Mouse (Mus musculus) neural tube, embryonic 14.5 days (tissue): Measurements from ENCODE around the gene Arhgap31. TPM values are rescaled to one million over a fixed set of nuclear protein-coding genes. Genes with fewer than 3 reads are reported as not detected.

Experiments used
- ATAC-seq: fragments of 200-750 bp; cut with Nextera tagmentation; 2 replicates; pipeline ENCODE4 v1.8.0; 2017; ENCODE audit warnings: low read depth, mild to moderate bottlenecking, moderate TSS enrichment, moderate library complexity
- H3K27ac ChIP-seq: fragments of 300-500 bp; sonication (generic); 2 replicates; pipeline ENCODE4 v1.5.1; 2014; ENCODE audit warnings: low read depth, mild to moderate bottlenecking, control low read depth, low read length, moderate library complexity, mixed read lengths
- H3K27me3 ChIP-seq: fragments of 300-500 bp; sonication (generic); 2 replicates; pipeline ENCODE4 v1.6.1; 2014; ENCODE audit warnings: low read length; ENCODE audit not compliant: control insufficient read depth, insufficient read depth
- H3K36me3 ChIP-seq: fragments of 300-500 bp; sonication (generic); 2 replicates; pipeline ENCODE4 v1.6.1; 2014; ENCODE audit warnings: low read length, mixed read lengths; ENCODE audit not compliant: control insufficient read depth, insufficient read depth
- H3K4me1 ChIP-seq: fragments of 300-500 bp; sonication (generic); 2 replicates; pipeline ENCODE4 v1.6.1; 2014; ENCODE audit warnings: low read length; ENCODE audit not compliant: control insufficient read depth, insufficient read depth
- H3K4me2 ChIP-seq: fragments of 300-500 bp; sonication (generic); 2 replicates; pipeline ENCODE4 v1.6.1; 2014; ENCODE audit warnings: mild to moderate bottlenecking, low read depth, low read length, control low read depth
- H3K4me3 ChIP-seq: fragments of 300-500 bp; sonication (generic); 2 replicates; pipeline ENCODE4 v1.5.1; 2014; ENCODE audit warnings: low read depth, low read length, control low read depth, mixed read lengths
- H3K9ac ChIP-seq: fragments of 300-500 bp; sonication (generic); replicated peaks from 2 replicates; pipeline ENCODE4 v1.6.1; 2014; ENCODE audit warnings: low read depth, mild to moderate bottlenecking, control low read depth, low read length, mixed read lengths
- H3K9me3 ChIP-seq: fragments of 300-500 bp; sonication (generic); 2 replicates; pipeline ENCODE4 v1.6.1; 2016; ENCODE audit warnings: low read length; ENCODE audit not compliant: control insufficient read depth
- WGBS: fragments of 180-500 bp; shearing (Covaris S2); extraction: QIAGEN DNeasy Blood & Tissue Kit; methylation state at CpG from one replicate; pipeline ENCODE4 v1.1.7; 2014; 5-methylcytosine and 5-hydroxymethylcytosine counted together
- polyA plus RNA-seq: library from polyadenylated mRNA; unstranded; fragments of >200 nt; fragmentation: Nextera tagmentation; extraction: Ambion mirVana; gene quantifications from 2 replicates; pipeline ENCODE4 v1.2.1, GENCODE M21; 2014

The Arhgap31 gene
- polyA plus RNA-seq, 1 experiment from 2014 or later = 3.8 TPM

DNA sequence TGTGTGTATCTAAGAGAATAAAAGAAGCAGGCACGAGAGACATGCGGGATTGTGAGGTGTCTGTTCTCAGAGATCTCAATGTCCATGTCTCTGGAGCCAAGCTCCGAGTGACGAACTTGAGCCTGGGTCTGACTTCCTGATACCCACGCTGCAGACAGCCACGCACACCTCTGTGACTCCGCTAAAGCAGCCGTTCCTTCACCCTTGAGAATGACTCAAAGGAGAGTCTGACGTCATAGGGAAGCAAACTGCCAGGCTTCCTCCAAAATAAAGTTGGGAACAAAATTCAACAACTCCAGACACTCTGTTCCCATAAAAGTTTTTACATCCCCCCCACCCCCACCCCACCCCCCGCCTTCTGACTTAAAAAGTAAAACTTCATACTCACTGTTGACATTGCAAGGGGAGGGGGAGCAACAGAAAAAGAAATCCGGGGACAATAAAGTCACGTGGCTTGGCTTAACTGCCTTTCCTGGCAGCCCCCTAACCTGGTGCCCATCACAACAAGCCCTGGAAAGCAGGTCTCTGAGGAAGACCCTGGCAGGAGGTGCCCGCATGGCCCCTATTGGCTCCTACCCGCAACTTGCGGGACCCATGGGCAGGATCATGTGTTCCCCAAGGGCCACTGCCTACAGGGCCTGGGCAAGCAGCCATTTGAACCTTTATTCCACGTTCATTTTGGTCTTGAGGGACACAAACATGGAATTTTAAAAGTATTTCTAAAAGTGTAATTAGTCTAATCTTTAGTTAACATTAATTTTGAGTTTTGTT lies 12.5 kb downstream of the Arhgap31 start:
- ATAC-seq = no peak
- H3K4me3 ChIP-seq = no peak overlapping the region
- H3K27ac ChIP-seq = no peak overlapping the region
- no peak overlapping the region for H3K9ac ChIP-seq
- no peak overlapping the region for H3K4me2 ChIP-seq
- WGBS = 77% methylated on average over 16 of the region's 16 CpGs
- no peaks in the 10 kb centered on the region for H3K36me3 ChIP-seq
- H3K27me3 ChIP-seq = no peaks in the 10 kb centered on the region
- H3K9me3 ChIP-seq = no peaks in the 10 kb centered on the region
- H3K4me1 ChIP-seq = no peaks in the 10 kb centered on the region

GRCm38 (mm10) chr16:38697611-38698010 lies 15.5 kb downstream of the Arhgap31 start:
- H3K9ac ChIP-seq = no peak overlapping the region
- H3K4me1 ChIP-seq = no peaks in the 10 kb centered on the region
- H3K36me3 ChIP-seq = no peaks in the 10 kb centered on the region
- no peak overlapping the region for H3K27ac ChIP-seq
- 84% methylated on average over 5 of the region's 5 CpGs for WGBS
- no peak overlapping the region for H3K4me2 ChIP-seq
- no peaks in the 10 kb centered on the region for H3K27me3 ChIP-seq
- H3K4me3 ChIP-seq = no peak overlapping the region
- ATAC-seq = no peak
- no peaks in the 10 kb centered on the region for H3K9me3 ChIP-seq

- H3K9me3 ChIP-seq = no peaks in the 10 kb centered on the region
- H3K4me2 ChIP-seq = no peak overlapping the region
- H3K27me3 ChIP-seq = no peaks in the 10 kb centered on the region
- 80% methylated on average over 5 of the region's 5 CpGs for WGBS
- no peak overlapping the region for H3K27ac ChIP-seq
- no peak for ATAC-seq
- no peak overlapping the region for H3K9ac ChIP-seq
- H3K4me3 ChIP-seq = no peak overlapping the region
- H3K4me1 ChIP-seq = no peaks in the 10 kb centered on the region
- H3K36me3 ChIP-seq = no peaks in the 10 kb centered on the region
Measured at GRCm38 (mm10) chr16:38695557-38695956, 17.5 kb downstream of the Arhgap31 start.

DNA sequence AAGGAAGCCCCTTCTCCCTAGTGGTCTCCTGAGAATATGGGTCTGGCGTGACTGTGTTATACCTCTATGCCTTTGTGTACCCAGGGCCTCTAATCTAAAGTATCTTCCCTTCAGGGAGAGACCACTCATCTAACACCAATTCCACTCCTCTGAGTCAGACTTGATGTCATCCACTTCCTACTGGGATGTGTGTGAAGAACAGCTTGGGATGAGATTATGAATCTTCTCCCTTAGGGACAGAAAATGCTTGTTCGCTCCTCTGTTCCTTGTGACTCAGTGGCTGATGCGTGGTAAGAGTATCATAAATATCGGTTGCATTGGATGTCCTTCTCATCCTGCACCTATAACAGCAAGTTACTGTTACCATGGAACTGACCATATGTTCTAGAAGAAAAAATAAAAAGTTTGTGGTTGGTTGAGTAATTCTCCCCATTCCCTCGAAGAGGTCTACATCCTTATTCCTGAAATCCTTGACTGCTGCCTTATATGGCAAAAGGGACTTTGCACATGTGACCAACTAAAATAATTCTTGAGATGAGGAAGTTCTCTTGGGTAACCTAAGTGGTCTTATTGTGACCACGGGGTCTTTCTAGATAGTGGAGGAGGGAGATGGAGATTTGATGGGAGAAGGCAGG lies 18.1 kb downstream of the Arhgap31 start:
- H3K4me1 ChIP-seq = no peaks in the 10 kb centered on the region
- WGBS = 91% methylated on average over 6 of the region's 6 CpGs
- no peak overlapping the region for H3K27ac ChIP-seq
- no peaks in the 10 kb centered on the region for H3K9me3 ChIP-seq
- H3K9ac ChIP-seq = no peak overlapping the region
- no peaks in the 10 kb centered on the region for H3K27me3 ChIP-seq
- no peak overlapping the region for H3K4me2 ChIP-seq
- H3K4me3 ChIP-seq = no peak overlapping the region
- no peak for ATAC-seq
- no peaks in the 10 kb centered on the region for H3K36me3 ChIP-seq

DNA sequence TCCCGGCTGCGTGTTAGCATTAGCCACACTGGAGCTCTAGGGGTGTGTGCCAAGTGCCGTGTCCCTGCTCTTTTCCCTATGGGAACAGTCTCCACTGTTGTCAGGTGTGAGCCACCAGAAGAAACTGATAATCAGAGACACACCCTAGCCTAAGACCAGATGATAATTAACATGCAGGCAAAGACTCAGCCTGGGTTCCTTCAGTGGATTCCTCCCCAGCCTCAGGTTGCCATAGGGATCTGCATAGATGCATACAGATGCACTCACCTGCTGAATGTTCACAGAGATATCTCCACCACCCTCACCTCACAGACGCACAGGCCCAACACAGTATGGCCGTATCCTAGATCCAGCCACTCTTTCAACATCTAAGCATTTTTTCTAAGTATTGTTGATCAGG lies 22.6 kb downstream of the Arhgap31 start:
- H3K9me3 ChIP-seq = no peaks in the 10 kb centered on the region
- H3K4me3 ChIP-seq = no peak overlapping the region
- H3K36me3 ChIP-seq = no peaks in the 10 kb centered on the region
- H3K9ac ChIP-seq = no peak overlapping the region
- no peak for ATAC-seq
- WGBS = 93% methylated on average over 5 of the region's 5 CpGs
- H3K27ac ChIP-seq = no peak overlapping the region
- no peak overlapping the region for H3K4me2 ChIP-seq
- no peaks in the 10 kb centered on the region for H3K4me1 ChIP-seq
- no peaks in the 10 kb centered on the region for H3K27me3 ChIP-seq

GRCm38 (mm10) chr16:38689786-38690185 lies 23.3 kb downstream of the Arhgap31 start:
- ATAC-seq = no peak
- 87% methylated on average over 10 of the region's 10 CpGs for WGBS
- no peak overlapping the region for H3K4me2 ChIP-seq
- no peaks in the 10 kb centered on the region for H3K36me3 ChIP-seq
- no peak overlapping the region for H3K4me3 ChIP-seq
- no peak overlapping the region for H3K27ac ChIP-seq
- H3K9ac ChIP-seq = no peak overlapping the region
- H3K27me3 ChIP-seq = no peaks in the 10 kb centered on the region
- no peaks in the 10 kb centered on the region for H3K9me3 ChIP-seq
- no peaks in the 10 kb centered on the region for H3K4me1 ChIP-seq

DNA sequence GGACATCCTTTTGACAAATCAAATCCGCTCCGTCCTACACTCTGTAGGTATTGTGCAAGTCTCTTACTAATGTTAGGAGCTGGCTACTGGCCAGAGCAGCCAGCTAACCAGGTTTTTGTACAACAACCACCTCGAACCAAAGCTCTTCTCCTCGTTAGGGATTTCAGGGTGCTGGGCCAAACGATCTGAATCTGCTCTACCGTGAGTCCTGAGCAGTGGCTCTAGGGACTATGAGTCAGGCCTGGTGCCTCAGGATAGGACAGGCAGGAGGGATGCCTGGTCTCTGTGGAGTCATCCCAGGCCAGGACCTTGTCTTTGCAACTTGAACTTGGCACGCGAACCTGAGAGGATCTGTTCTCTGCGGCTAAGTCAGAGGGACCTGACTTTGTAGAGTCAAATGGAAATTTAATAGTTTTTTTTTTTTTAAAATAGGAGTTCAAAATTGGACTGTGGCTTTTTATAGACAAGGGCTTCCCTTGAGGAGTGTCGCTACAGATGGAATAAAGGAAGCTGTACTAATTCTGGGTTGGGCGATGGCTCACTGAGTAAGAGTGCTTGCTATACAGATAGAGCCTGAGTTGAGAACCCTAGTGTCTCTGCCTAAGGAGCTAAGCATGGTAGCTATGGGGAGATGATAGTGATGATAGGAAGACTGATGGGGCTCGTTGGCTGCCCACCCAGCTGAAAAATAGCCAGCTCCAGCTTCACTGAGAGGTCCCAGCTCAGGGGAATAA lies 24.4 kb downstream of the Arhgap31 start:
- Histone ChIP-seq H3K27me3 (no peaks in the 10 kb centered on the region), H3K27ac (no peak overlapping the region), H3K4me1 (no peaks in the 10 kb centered on the region), H3K36me3 (no peaks in the 10 kb centered on the region), H3K9me3 (no peaks in the 10 kb centered on the region), H3K9ac (no peak overlapping the region), H3K4me2 (no peak overlapping the region), H3K4me3 (no peak overlapping the region)
- no peak for ATAC-seq
- WGBS = 87% methylated on average over 12 of the region's 12 CpGs

GRCm38 (mm10) chr16:38687673-38688072 lies 25.4 kb downstream of the Arhgap31 start:
- no peak for ATAC-seq
- no peak overlapping the region for H3K4me3 ChIP-seq
- no peaks in the 10 kb centered on the region for H3K27me3 ChIP-seq
- H3K9me3 ChIP-seq = no peaks in the 10 kb centered on the region
- H3K4me2 ChIP-seq = no peak overlapping the region
- no peaks in the 10 kb centered on the region for H3K36me3 ChIP-seq
- no peak overlapping the region for H3K9ac ChIP-seq
- H3K27ac ChIP-seq = no peak overlapping the region
- 72% methylated on average over 6 of the region's 6 CpGs for WGBS
- H3K4me1 ChIP-seq = no peaks in the 10 kb centered on the region

DNA sequence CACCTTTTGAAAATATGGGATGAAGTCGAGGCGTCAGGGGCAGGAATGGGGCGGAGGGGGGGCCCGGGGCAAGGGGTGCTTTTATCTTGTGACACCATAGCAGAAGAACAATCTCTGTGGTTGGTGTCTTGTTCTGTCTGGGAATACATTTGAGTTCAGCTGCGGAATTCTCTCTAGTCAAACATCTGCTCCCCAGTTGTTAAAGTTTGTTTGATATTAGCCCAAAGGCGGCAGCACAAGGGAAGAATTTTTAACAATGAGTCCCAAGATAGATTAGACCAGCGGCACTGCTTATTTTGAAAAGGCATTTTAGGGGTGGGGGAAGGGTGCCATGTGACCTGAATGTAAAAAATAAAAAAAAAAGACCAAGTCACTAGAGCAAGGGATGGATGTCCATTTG lies 30.0 kb downstream of the Arhgap31 start:
- Histone ChIP-seq H3K36me3 (no peaks in the 10 kb centered on the region), H3K9ac (no peak overlapping the region), H3K4me2 (no peak overlapping the region), H3K27ac (no peak overlapping the region), H3K4me3 (no peak overlapping the region), H3K4me1 (no peaks in the 10 kb centered on the region), H3K9me3 (no peaks in the 10 kb centered on the region), H3K27me3 (no peaks in the 10 kb centered on the region)
- ATAC-seq = no peak
- 61% methylated on average over 7 of the region's 7 CpGs for WGBS
